Comparison of ENCODE assay signal across 9 mouse cellular contexts in genomic region chr16:42914457-42915085, GRCm38 (mm10). TPM values are rescaled to one million over a fixed set of nuclear protein-coding genes. Genes with fewer than 3 reads are reported as not detected.
DNase-seq lines count a peak whose midpoint lies in the region; ATAC-seq and TF ChIP-seq lines count a peak whose summit lies in the region.
"Had no signal": no experiment of that assay in that cellular context is flagged by ENCODE, and none has a peak within 500 bp of the region (broad histone marks: within the 10 kb centered on the region; RNA-seq: fewer than 3 reads in every experiment).

No protein-coding gene starts in this region.

- no peak overlapping the region for H3K9ac ChIP-seq in lung, embryonic 14.5 days
- no peak overlapping the region for H3K9ac ChIP-seq in neural tube, embryonic 15.5 days (replicated peaks)
- H3K9ac ChIP-seq: liver, embryonic 13.5 days had no signal

- no peaks in the 10 kb centered on the region for H3K4me1 ChIP-seq in lung, embryonic 14.5 days (ENCODE audit: insufficient read depth)
- 0 out of 2 replicates have a peak, but pooled peaks cover 2% of the 10 kb centered on the region for H3K4me1 ChIP-seq in neural tube, embryonic 15.5 days
- H3K4me1 ChIP-seq: liver, embryonic 13.5 days had no signal

- DNase-seq in heart, adult 11 months: peak; percentile 87
- DNase-seq in heart, postnatal 25 days (ENCODE audit: low spot score): no peak
- DNase-seq in T-cell, adult 2 months (ENCODE audit: low spot score): peak; percentile 47
- peak; percentile 64 to 76 for DNase-seq in cerebellum, postnatal 36 days
- peak; percentile 68 to 79 for DNase-seq in heart, postnatal 10 days
- DNase-seq in kidney, postnatal 36 days: peak; percentile 70 to 82
- DNase-seq in lung, embryonic 14.5 days: peak; percentile 82
- DNase-seq: liver, embryonic 13.5 days had no signal

- TF ChIP-seq CTCF in lung, embryonic 14.5 days (IDR thresholded peaks at IDR 0.05; ENCODE audit: low read depth): peak; percentile 58

- H3K27me3 ChIP-seq in lung, embryonic 14.5 days (ENCODE audit: insufficient read depth, low read length): no peaks in the 10 kb centered on the region
- H3K27me3 ChIP-seq in neural tube, embryonic 15.5 days (replicated peaks): no peaks in the 10 kb centered on the region
- H3K27me3 ChIP-seq: liver, embryonic 13.5 days had no signal

- 48% methylated on average over 8 of the region's 8 CpGs for WGBS in lung, embryonic 14.5 days
- WGBS in neural tube, embryonic 15.5 days: 51% methylated on average over 8 of the region's 8 CpGs

- no peak overlapping the region for H3K4me3 ChIP-seq in lung, embryonic 14.5 days (ENCODE audit: low read depth, low read length)
- H3K4me3 ChIP-seq in neural tube, embryonic 15.5 days (replicated peaks): no peak overlapping the region
- H3K4me3 ChIP-seq: liver, embryonic 13.5 days had no signal

- ATAC-seq in lung, embryonic 14.5 days (ENCODE audit: insufficient read depth): peak; percentile 69; the same call in 1 of the 2 replicates
- peak; percentile 82; the same call in 1 of the 2 replicates for ATAC-seq in neural tube, embryonic 15.5 days (ENCODE audit: low FRiP score)

- no peak overlapping the region for H3K27ac ChIP-seq in lung, embryonic 14.5 days (ENCODE audit: low read depth)
- H3K27ac ChIP-seq in neural tube, embryonic 15.5 days (replicated peaks): no peak overlapping the region
- H3K27ac ChIP-seq: liver, embryonic 13.5 days had no signal

- H3K9me3 ChIP-seq in lung, embryonic 14.5 days (ENCODE audit: low read depth, low read length): no peaks in the 10 kb centered on the region
- H3K9me3 ChIP-seq in neural tube, embryonic 15.5 days (replicated peaks): no peaks in the 10 kb centered on the region
- H3K9me3 ChIP-seq: liver, embryonic 13.5 days had no signal

- H3K4me2 ChIP-seq in lung, embryonic 14.5 days: no peak overlapping the region
- H3K4me2 ChIP-seq in neural tube, embryonic 15.5 days: no peak overlapping the region
- H3K4me2 ChIP-seq: liver, embryonic 13.5 days had no signal

- H3K36me3 ChIP-seq in lung, embryonic 14.5 days (ENCODE audit: insufficient read depth): no peaks in the 10 kb centered on the region
- no peaks in the 10 kb centered on the region for H3K36me3 ChIP-seq in neural tube, embryonic 15.5 days
- H3K36me3 ChIP-seq: liver, embryonic 13.5 days had no signal

- intact Hi-C loops in heart, postnatal 25 days (cut with DNase I): loop anchor here (1.0 to 10.0 kb wide), 4 partner anchors 78 to 660 kb away; no protein-coding TSS in a partner anchor
- intact Hi-C loops in heart, postnatal 10 days (cut with DNase I): loop anchor here (1.0 to 5.0 kb wide), 8 partner anchors 78 to 888 kb away; no protein-coding TSS in a partner anchor

RNA-seq across cellular contexts. Expression of gene Zbtb20, which starts 38.9 kb away (rescaled TPM):
- total RNA-seq in heart, postnatal 25 days (2021): 100 to 1,000 TPM; 167 to 189 TPM
- 100 to 1,000 TPM; 149 to 160 TPM for total RNA-seq in heart, postnatal 10 days (2021)
- 17.6 and 20.2 TPM in 2 replicates for polyA plus RNA-seq in lung, embryonic 14.5 days (2014; fragmentation: Nextera tagmentation; extraction: Ambion mirVana)
- polyA plus RNA-seq in neural tube, embryonic 15.5 days (2015; fragmentation: Nextera tagmentation; extraction: Ambion mirVana): 47.7 and 53.9 TPM in 2 replicates
